Mouse (Mus musculus): ENCODE data around the gene Slc17a4. TPM values are rescaled to one million over a fixed set of nuclear protein-coding genes. Genes with fewer than 3 reads are reported as not detected.
A peak's percentile ranks its signal among the peaks of the same experiment; 100 is the strongest.

Gene Slc17a4
- total and polyA plus RNA-seq, 3 experiments: 0.54 TPM; not detected in 2

DNA sequence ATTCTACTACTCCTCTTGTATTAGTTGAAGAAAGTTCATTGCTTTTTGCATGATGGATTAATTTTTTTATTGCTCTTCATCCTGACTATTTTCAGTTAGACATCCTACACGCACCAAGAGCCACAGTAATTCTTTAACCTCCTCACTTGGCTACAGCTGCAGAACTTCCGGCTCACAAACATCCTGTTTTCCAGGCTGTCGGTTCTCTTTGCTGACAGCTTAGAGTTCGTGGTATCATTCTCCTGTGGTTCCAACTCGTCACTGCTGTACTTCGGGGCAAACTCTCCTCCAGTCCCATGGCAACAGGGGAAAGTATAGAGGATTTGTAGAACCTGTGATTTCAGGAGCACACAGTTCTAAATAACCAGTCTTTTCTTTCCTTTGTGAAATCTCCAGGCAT lies 16.6 kb downstream of the Slc17a4 start:
- H3K4me3 ChIP-seq (ENCODE audit: control insufficient read depth in 1 of 2, insufficient read depth in 1 of 2, low read depth in 2 of 2, low read length in 2 of 2): no peak overlapping the region
- peaks cover 0 to 2% of the 10 kb centered on the region in 2 experiments; a peak in 2 of 4 replicates for H3K36me3 ChIP-seq (ENCODE audit: control insufficient read depth in 1 of 2, insufficient read depth in 2 of 2, low read length in 2 of 2)
- no peak overlapping the region for H3K27ac ChIP-seq (ENCODE audit: control insufficient read depth, low read depth, low read length)
- H3K4me1 ChIP-seq (ENCODE audit: control insufficient read depth in 1 of 2, insufficient read depth in 2 of 2, low read length in 2 of 2): peaks cover 3% of the 10 kb centered on the region in 2 experiments; a peak in 1 of 4 replicates
- H3K27me3 ChIP-seq (ENCODE audit: control insufficient read depth in 1 of 2, insufficient read depth in 2 of 2, low read length in 2 of 2): peaks cover 5 to 8% of the 10 kb centered on the region in 2 experiments
- H3K79me2 ChIP-seq (ENCODE audit: control insufficient read depth, insufficient read depth, low read length, poor library complexity): no peaks in the 10 kb centered on the region
- H3K9me3 ChIP-seq (replicated peaks; ENCODE audit: insufficient read depth, low read length): no peaks in the 10 kb centered on the region
- TF ChIP-seq GATA1 (IDR thresholded peaks at IDR 0.05; ENCODE audit: low read depth, low read length) (no peak), MAFK (IDR thresholded peaks at IDR 0.05; ENCODE audit: borderline replicate concordance, low read depth, low read length) (no peak), SIN3A (IDR thresholded peaks at IDR 0.05; ENCODE audit: low read length) (no peak), GABPA (IDR thresholded peaks at IDR 0.05; ENCODE audit: low read depth, low read length) (no peak), ZMIZ1 (IDR thresholded peaks at IDR 0.05; ENCODE audit: low read depth, low read length) (no peak), BHLHE40 (IDR thresholded peaks at IDR 0.05; ENCODE audit: borderline replicate concordance, low read depth, low read length) (no peak), KAT2A (conservative IDR thresholded peaks at IDR 0.05; ENCODE audit: low read depth, low read length) (no peak), POLR2AphosphoS2 (IDR thresholded peaks at IDR 0.05; ENCODE audit: low read length) (no peak), CTCF (IDR thresholded peaks at IDR 0.05 in 2 of 3, conservative IDR thresholded peaks at IDR 0.05 in 1 of 3; ENCODE audit: control insufficient read depth in 1 of 3, insufficient read depth in 1 of 3, low read depth in 2 of 3, low read length in 3 of 3, poor library complexity in 1 of 3, severe bottlenecking in 1 of 3) (no peak), MYB (IDR thresholded peaks at IDR 0.05; ENCODE audit: low read depth, low read length) (no peak), E2F4 (IDR thresholded peaks at IDR 0.05; ENCODE audit: borderline replicate concordance, low read depth, low read length) (no peak), MXI1 (IDR thresholded peaks at IDR 0.05; ENCODE audit: low read depth, low read length) (no peak), MYC (IDR thresholded peaks at IDR 0.05; ENCODE audit: low read depth, low read length) (no peak), JUND (IDR thresholded peaks at IDR 0.05; ENCODE audit: low read depth, low read length) (no peak), TBP (IDR thresholded peaks at IDR 0.05; ENCODE audit: low read depth, low read length) (no peak), CHD2 (IDR thresholded peaks at IDR 0.05; ENCODE audit: low read length) (no peak), CHD1 (IDR thresholded peaks at IDR 0.05; ENCODE audit: low read depth, low read length) (no peak)
- DNase-seq (ENCODE audit: low read depth, low spot score): no peak
- H3K9ac ChIP-seq (ENCODE audit: control insufficient read depth, low read depth, low read length, poor library complexity, severe bottlenecking): no peak overlapping the region

DNA sequence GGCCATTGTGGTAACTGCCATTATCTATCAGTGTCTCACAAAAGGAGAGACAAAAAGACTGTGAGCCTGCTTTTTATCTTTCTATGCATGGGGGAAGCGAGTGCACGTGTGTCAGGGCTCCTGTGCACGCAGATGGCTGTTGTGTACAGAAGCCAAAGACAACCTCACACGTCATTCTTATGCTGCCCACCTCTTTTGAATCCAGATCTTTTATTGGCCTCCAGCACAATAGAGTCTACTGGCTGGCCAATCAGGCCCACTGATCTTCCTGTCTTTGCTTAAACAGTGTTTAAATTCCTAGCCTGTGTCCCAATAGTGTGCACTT lies 21.6 kb downstream of the Slc17a4 start:
- Histone ChIP-seq H3K36me3 (ENCODE audit: control insufficient read depth in 1 of 2, insufficient read depth in 2 of 2, low read length in 2 of 2) (peaks cover 0 to 5% of the 10 kb centered on the region in 2 experiments; a peak in 2 of 4 replicates), H3K27ac (ENCODE audit: control insufficient read depth, low read depth, low read length) (no peak overlapping the region), H3K27me3 (ENCODE audit: control insufficient read depth in 1 of 2, insufficient read depth in 2 of 2, low read length in 2 of 2) (no peaks in the 10 kb centered on the region; a peak in 2 of 4 replicates), H3K4me1 (ENCODE audit: control insufficient read depth in 1 of 2, insufficient read depth in 2 of 2, low read length in 2 of 2) (peaks cover 3% of the 10 kb centered on the region in 2 experiments; a peak in 2 of 4 replicates), H3K9me3 (replicated peaks; ENCODE audit: insufficient read depth, low read length) (no peaks in the 10 kb centered on the region), H3K79me2 (ENCODE audit: control insufficient read depth, insufficient read depth, low read length, poor library complexity) (no peaks in the 10 kb centered on the region), H3K9ac (ENCODE audit: control insufficient read depth, low read depth, low read length, poor library complexity, severe bottlenecking) (no peak overlapping the region), H3K4me3 (ENCODE audit: control insufficient read depth in 1 of 2, insufficient read depth in 1 of 2, low read depth in 2 of 2, low read length in 2 of 2) (no peak overlapping the region)
- peak; percentile 68 for DNase-seq (ENCODE audit: low read depth, low spot score)
- TF ChIP-seq POLR2AphosphoS5 (IDR thresholded peaks at IDR 0.05; ENCODE audit: borderline replicate concordance, low read depth, low read length): no peak
- TF ChIP-seq ETS1 (IDR thresholded peaks at IDR 0.05; ENCODE audit: low read depth, low read length): peak; percentile 75
- TF ChIP-seq ZNF384 (IDR thresholded peaks at IDR 0.05; ENCODE audit: low read depth, low read length): no peak
- TF ChIP-seq POLR2AphosphoS2 (IDR thresholded peaks at IDR 0.05; ENCODE audit: low read length): no peak
- TF ChIP-seq MAFK (IDR thresholded peaks at IDR 0.05; ENCODE audit: borderline replicate concordance, low read depth, low read length): no peak
- TF ChIP-seq UBTF (IDR thresholded peaks at IDR 0.05; ENCODE audit: borderline replicate concordance, insufficient read depth, low read depth, low read length): no peak
- peak; percentile 53; the same call in 1 of the 2 replicates for TF ChIP-seq USF1 (IDR thresholded peaks at IDR 0.05; ENCODE audit: low read depth, low read length)
- TF ChIP-seq MYC (IDR thresholded peaks at IDR 0.05; ENCODE audit: low read depth, low read length): peak; percentile 92
- peak; percentile 97 for TF ChIP-seq MAX (IDR thresholded peaks at IDR 0.05; ENCODE audit: low read length)
- TF ChIP-seq SIN3A (IDR thresholded peaks at IDR 0.05; ENCODE audit: low read length): peak; percentile 35; the same call in 1 of the 2 replicates
- TF ChIP-seq RAD21 (IDR thresholded peaks at IDR 0.05; ENCODE audit: low read depth, low read length): no peak
- TF ChIP-seq NELFE (IDR thresholded peaks at IDR 0.05; ENCODE audit: low read depth, low read length): no peak
- TF ChIP-seq MXI1 (IDR thresholded peaks at IDR 0.05; ENCODE audit: low read depth, low read length): peak; percentile 85
- no peak for TF ChIP-seq POLR2A (IDR thresholded peaks at IDR 0.05; ENCODE audit: control insufficient read depth in 1 of 2, insufficient read depth in 1 of 2, low read depth in 1 of 2, low read length in 2 of 2, poor library complexity in 1 of 2)
- peak; percentile 68 to 82 for TF ChIP-seq EP300 (IDR thresholded peaks at IDR 0.05; ENCODE audit: low read depth in 1 of 2, low read length in 2 of 2)
- peak; percentile 55; the same call in 1 of the 2 replicates for TF ChIP-seq GATA1 (IDR thresholded peaks at IDR 0.05; ENCODE audit: low read depth, low read length)
- no peak for TF ChIP-seq USF2 (IDR thresholded peaks at IDR 0.05; ENCODE audit: borderline replicate concordance in 1 of 2, insufficient read depth in 1 of 2, low read depth in 1 of 2, low read length in 2 of 2)
- TF ChIP-seq HCFC1 (IDR thresholded peaks at IDR 0.05; ENCODE audit: low read depth, low read length): no peak
- peak; percentile 56 for TF ChIP-seq MYB (IDR thresholded peaks at IDR 0.05; ENCODE audit: low read depth, low read length)
- TF ChIP-seq E2F4 (IDR thresholded peaks at IDR 0.05; ENCODE audit: borderline replicate concordance, low read depth, low read length): no peak
- TF ChIP-seq KAT2A (conservative IDR thresholded peaks at IDR 0.05; ENCODE audit: low read depth, low read length): no peak
- peak; percentile 49 for TF ChIP-seq RCOR1 (IDR thresholded peaks at IDR 0.05; ENCODE audit: low read depth, low read length)
- no peak for TF ChIP-seq ELF1 (IDR thresholded peaks at IDR 0.05; ENCODE audit: low read depth, low read length)

Data from MEL (cell line).